ENCODE assay signal across 27 mouse cellular contexts in genomic region chr2:41917354-41917753, GRCm38 (mm10).
"Had no signal": no experiment of that assay in that cellular context is flagged by ENCODE, and none has a peak within 500 bp of the region (broad histone marks: within the 10 kb centered on the region; RNA-seq: fewer than 3 reads in every experiment).

No protein-coding gene starts in this region.

- H3K4me2 ChIP-seq: heart, embryonic 12.5 days; hindbrain, embryonic 12.5 days; hindbrain, embryonic 14.5 days; intestine, embryonic 15.5 days; limb, embryonic 12.5 days; liver, embryonic 11.5 days; liver, embryonic 13.5 days; liver, embryonic 15.5 days had no signal

- H3K4me3 ChIP-seq: gastrocnemius, adult 2 months; heart, embryonic 10.5 days; heart, embryonic 12.5 days; hindbrain, embryonic 10.5 days; hindbrain, embryonic 12.5 days; intestine, embryonic 15.5 days; left cerebral cortex, adult 2 months; limb, embryonic 10.5 days; limb, embryonic 12.5 days; liver, embryonic 13.5 days; liver, embryonic 15.5 days had no signal

- DNase-seq: gastrocnemius, adult 2 months; gastrocnemius, postnatal 10 days; gastrocnemius, postnatal 25 days; heart, adult 18-20 months; heart, postnatal 10 days; heart, postnatal 4 days; kidney, adult 18-20 months; kidney, adult 8-10 months; kidney, postnatal 10 days; kidney, postnatal 25 days; kidney, postnatal 4 days; liver; liver, embryonic 13.5 days had no signal

- H3K9ac ChIP-seq: heart, embryonic 12.5 days; hindbrain, embryonic 12.5 days; hindbrain, embryonic 14.5 days; intestine, embryonic 15.5 days; limb, embryonic 12.5 days; liver, embryonic 13.5 days; liver, embryonic 15.5 days had no signal

- H3K27ac ChIP-seq: gastrocnemius, adult 2 months; heart, embryonic 10.5 days; hindbrain, embryonic 10.5 days; hindbrain, embryonic 12.5 days; hindbrain, embryonic 14.5 days; intestine, embryonic 15.5 days; left cerebral cortex, adult 2 months; limb, embryonic 10.5 days; limb, embryonic 12.5 days; liver, embryonic 13.5 days; liver, embryonic 15.5 days had no signal

- H3K9me3 ChIP-seq: heart, embryonic 10.5 days; heart, embryonic 12.5 days; hindbrain, embryonic 10.5 days; hindbrain, embryonic 12.5 days; intestine, embryonic 15.5 days; limb, embryonic 10.5 days; limb, embryonic 12.5 days; liver, embryonic 13.5 days; liver, embryonic 15.5 days had no signal

- ATAC-seq: hindbrain, embryonic 16.5 days; inflammation-experienced regulatory T-cells, adult 6 months; intestine, embryonic 15.5 days; intestine, postnatal 0 days had no signal

- H3K36me3 ChIP-seq: heart, embryonic 10.5 days; heart, embryonic 12.5 days; hindbrain, embryonic 10.5 days; hindbrain, embryonic 12.5 days; intestine, embryonic 15.5 days; limb, embryonic 10.5 days; limb, embryonic 12.5 days; liver, embryonic 13.5 days; liver, embryonic 15.5 days had no signal

- H3K27me3 ChIP-seq: heart, embryonic 12.5 days; hindbrain, embryonic 12.5 days; intestine, embryonic 15.5 days; limb, embryonic 12.5 days; liver, embryonic 13.5 days; liver, embryonic 15.5 days had no signal

- H3K4me1 ChIP-seq: heart, embryonic 10.5 days; heart, embryonic 12.5 days; hindbrain, embryonic 10.5 days; hindbrain, embryonic 12.5 days; intestine, embryonic 15.5 days; limb, embryonic 10.5 days; limb, embryonic 12.5 days; liver, embryonic 13.5 days; liver, embryonic 15.5 days had no signal
